Mouse (Mus musculus) urinary bladder, postnatal 36 days (tissue): Measurements from ENCODE around the gene Arsb.

Experiments used
- DNase-seq, 2 experiments: peaks; one replicate each; pipeline ENCODE4 v3.0.0; 2022; ENCODE audit warnings: low spot score in 2 of 2, mixed read lengths in 1 of 2

Arsb gene

GRCm38 (mm10) chr13:93840146-93840545, 68.7 kb downstream of the Arsb start:
- DNase-seq = no peak

GRCm38 (mm10) chr13:93846831-93847518, 75.5 kb downstream of the Arsb start:
- no peak for DNase-seq

GRCm38 (mm10) chr13:93847614-93848013, 76.2 kb downstream of the Arsb start:
- DNase-seq = no peak

- DNase-seq = no peak
Observed at GRCm38 (mm10) chr13:93848615-93849014, 77.2 kb downstream of the Arsb start.

GRCm38 (mm10) chr13:93849751-93850355, 78.4 kb downstream of the Arsb start:
- DNase-seq = no peak

GRCm38 (mm10) chr13:93850674-93851073, 79.2 kb downstream of the Arsb start:
- DNase-seq = no peak

- peak; percentile 18 to 26 for DNase-seq
Observed at GRCm38 (mm10) chr13:93852419-93853138, 81.1 kb downstream of the Arsb start.

- no peak for DNase-seq
Observed at GRCm38 (mm10) chr13:93853767-93854166, 82.3 kb downstream of the Arsb start.

- DNase-seq = no peak
Observed at GRCm38 (mm10) chr13:93854325-93854724, 82.9 kb downstream of the Arsb start.

- no peak for DNase-seq
Observed at GRCm38 (mm10) chr13:93854966-93855562, 83.6 kb downstream of the Arsb start.

- DNase-seq = peak; percentile 38 to 49
Observed at GRCm38 (mm10) chr13:93855701-93856183, 84.3 kb downstream of the Arsb start.

- no peak for DNase-seq
Observed at GRCm38 (mm10) chr13:93861211-93861610, 89.8 kb downstream of the Arsb start.

- DNase-seq = no peak
Observed at GRCm38 (mm10) chr13:93864066-93864740, 92.8 kb downstream of the Arsb start.

GRCm38 (mm10) chr13:93866638-93867037, 95.2 kb downstream of the Arsb start:
- no peak for DNase-seq

GRCm38 (mm10) chr13:93871681-93872080, 100.3 kb downstream of the Arsb start:
- DNase-seq = no peak

GRCm38 (mm10) chr13:93872591-93872990, 101.2 kb downstream of the Arsb start:
- no peak for DNase-seq

GRCm38 (mm10) chr13:93877924-93878323, 106.5 kb downstream of the Arsb start:
- no peak for DNase-seq

GRCm38 (mm10) chr13:93879426-93879825, 108.0 kb downstream of the Arsb start:
- no peak for DNase-seq

- DNase-seq = no peak
Observed at GRCm38 (mm10) chr13:93882132-93882531, 110.7 kb downstream of the Arsb start.

GRCm38 (mm10) chr13:93886999-93887398, 115.6 kb downstream of the Arsb start:
- no peak for DNase-seq

- DNase-seq = no peak
Observed at GRCm38 (mm10) chr13:93888196-93888595, 116.8 kb downstream of the Arsb start.

GRCm38 (mm10) chr13:93888916-93889315, 117.5 kb downstream of the Arsb start:
- no peak for DNase-seq
